Mouse (Mus musculus) erythroblast, embryonic 14.5 days (primary cell): ENCODE results near the gene Ovca2.

ENCODE experiments used
- GATA1 ChIP-seq: IDR thresholded peaks from 2 replicates; pipeline ENCODE4 v1.6.1; 2012; ENCODE audit warnings: low read length, inconsistent platforms, mixed read lengths
- TAL1 ChIP-seq: IDR thresholded peaks from 3 replicates; pipeline ENCODE4 v1.6.1; 2012; ENCODE audit warnings: low read length, inconsistent platforms, mixed read lengths

- TF ChIP-seq TAL1 (no peak), GATA1 (no peak)
Observed at GRCm38 (mm10) chr11:75154053-75154585, 24.5 kb downstream of the Ovca2 start.
